Comparison of ENCODE assay signal across 23 mouse cellular contexts in the genomic region with DNA sequence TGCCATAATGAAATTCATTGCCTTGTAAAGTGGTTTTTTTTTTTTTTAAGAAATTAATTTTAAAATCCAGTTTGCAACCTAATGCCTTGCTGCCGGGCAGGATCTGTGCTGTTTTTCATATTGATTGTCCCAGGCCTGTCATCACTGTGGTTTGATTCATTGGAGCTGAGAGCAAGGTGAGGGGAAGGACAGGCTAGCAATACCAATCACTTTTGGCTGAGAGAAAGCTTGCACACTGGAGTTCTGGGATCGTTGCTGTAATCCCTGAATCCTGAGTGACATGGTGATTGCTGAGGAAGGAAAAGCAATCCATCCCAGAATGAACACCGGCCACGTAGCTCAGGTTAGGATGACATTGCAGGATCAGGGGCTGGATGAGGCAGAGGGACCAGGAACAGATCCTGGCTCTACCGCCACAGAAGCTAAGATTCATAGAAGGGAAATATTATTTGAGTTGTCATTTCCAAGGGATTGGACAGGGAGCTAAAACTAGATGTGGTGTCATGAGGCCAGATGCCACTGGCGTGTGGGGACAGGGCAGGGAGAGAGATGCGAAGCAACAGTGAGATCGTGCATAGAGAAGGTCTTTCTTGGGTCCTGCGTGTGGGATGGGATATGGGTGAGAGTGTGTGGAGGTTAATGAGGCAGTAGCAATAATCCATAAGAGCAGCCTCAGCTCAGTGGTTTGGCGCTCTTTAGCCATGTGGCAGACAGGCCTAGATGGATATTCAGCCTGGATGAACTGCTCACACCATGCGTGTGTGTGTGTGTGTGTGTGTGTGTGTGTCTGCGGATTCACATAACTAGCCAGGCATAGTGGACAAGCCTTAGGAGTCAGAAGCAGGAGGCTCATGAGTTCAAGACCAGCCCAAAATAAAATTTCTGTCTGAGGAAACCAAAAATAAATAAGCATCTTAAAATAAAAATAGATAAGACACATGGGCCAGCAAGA. TPM values are rescaled to one million over a fixed set of nuclear protein-coding genes. Genes with fewer than 3 reads are reported as not detected.
A peak's percentile ranks its signal among the peaks of the same experiment; 100 is the strongest.
DNase-seq lines count a peak whose midpoint lies in the region; ATAC-seq and TF ChIP-seq lines count a peak whose summit lies in the region.
"Had no signal": no experiment of that assay in that cellular context is flagged by ENCODE, and none has a peak within 500 bp of the region (broad histone marks: within the 10 kb centered on the region; RNA-seq: fewer than 3 reads in every experiment).

No protein-coding gene starts in this region.

- 78% methylated on average over 12 of the region's 12 CpGs for WGBS in hindbrain, embryonic 11.5 days
- 82% methylated on average over 12 of the region's 12 CpGs for WGBS in hindbrain, embryonic 10.5 days
- WGBS in midbrain, embryonic 12.5 days: 80% methylated on average over 12 of the region's 12 CpGs
- 64% methylated on average over 12 of the region's 12 CpGs for WGBS in neural tube, embryonic 14.5 days
- 80% methylated on average over 12 of the region's 12 CpGs for WGBS in intestine, embryonic 15.5 days

- TF ChIP-seq POLR2A in brain, embryonic 14.5 days (IDR thresholded peaks at IDR 0.05; ENCODE audit: borderline replicate concordance, extremely low read depth, insufficient read depth, insufficient read length, poor library complexity, severe bottlenecking): no peak

- peak overlapping the region; percentile 53 for H3K27ac ChIP-seq in hindbrain, embryonic 11.5 days (ENCODE audit: low read depth, low read length)
- H3K27ac ChIP-seq in hindbrain, embryonic 10.5 days: no peak overlapping the region
- 0 out of 2 replicates have a peak overlapping the region, but pooled peaks have one; percentile 58 for H3K27ac ChIP-seq in midbrain, embryonic 12.5 days (replicated peaks)
- peak overlapping the region; percentile 4; the same call in 1 of the 2 replicates for H3K27ac ChIP-seq in neural tube, embryonic 14.5 days (ENCODE audit: low read depth, low read length)
- H3K27ac ChIP-seq in intestine, embryonic 15.5 days: no peak overlapping the region
- H3K27ac ChIP-seq: embryonic facial prominence, embryonic 13.5 days; heart, embryonic 15.5 days; left cerebral cortex, adult 2 months; limb, embryonic 12.5 days; liver, embryonic 14.5 days had no signal

- H3K4me3 ChIP-seq in hindbrain, embryonic 11.5 days (ENCODE audit: low read depth, low read length): no peak overlapping the region
- no peak overlapping the region for H3K4me3 ChIP-seq in hindbrain, embryonic 10.5 days
- H3K4me3 ChIP-seq in midbrain, embryonic 12.5 days: no peak overlapping the region
- no peak overlapping the region for H3K4me3 ChIP-seq in neural tube, embryonic 14.5 days (ENCODE audit: low read depth, low read length)
- no peak overlapping the region for H3K4me3 ChIP-seq in intestine, embryonic 15.5 days (replicated peaks)
- H3K4me3 ChIP-seq: embryonic facial prominence, embryonic 13.5 days; heart, embryonic 15.5 days; left cerebral cortex, adult 2 months; limb, embryonic 12.5 days; myocyte had no signal

- H3K27me3 ChIP-seq in hindbrain, embryonic 11.5 days (ENCODE audit: control insufficient read depth, insufficient read depth, low read length): no peaks in the 10 kb centered on the region
- H3K27me3 ChIP-seq in hindbrain, embryonic 10.5 days (ENCODE audit: insufficient read depth, poor library complexity, severe bottlenecking): no peaks in the 10 kb centered on the region
- 0 out of 2 replicates have a peak, but pooled peaks cover 3% of the 10 kb centered on the region for H3K27me3 ChIP-seq in midbrain, embryonic 12.5 days
- H3K27me3 ChIP-seq in neural tube, embryonic 14.5 days (ENCODE audit: control insufficient read depth, insufficient read depth, low read length): no peaks in the 10 kb centered on the region
- H3K27me3 ChIP-seq in intestine, embryonic 15.5 days (replicated peaks): no peaks in the 10 kb centered on the region
- H3K27me3 ChIP-seq: embryonic facial prominence, embryonic 13.5 days; heart, embryonic 15.5 days; limb, embryonic 12.5 days had no signal

- H3K9ac ChIP-seq in hindbrain, embryonic 11.5 days (ENCODE audit: low read depth, low read length): no peak overlapping the region
- H3K9ac ChIP-seq in midbrain, embryonic 12.5 days (replicated peaks): no peak overlapping the region
- H3K9ac ChIP-seq in neural tube, embryonic 14.5 days (replicated peaks; ENCODE audit: low read depth, low read length): no peak overlapping the region
- no peak overlapping the region for H3K9ac ChIP-seq in intestine, embryonic 15.5 days
- H3K9ac ChIP-seq: embryonic facial prominence, embryonic 13.5 days; heart, embryonic 15.5 days; limb, embryonic 12.5 days; liver, embryonic 14.5 days had no signal

- H3K4me1 ChIP-seq in hindbrain, embryonic 11.5 days (replicated peaks; ENCODE audit: control insufficient read depth, insufficient read depth, low read length): peaks cover 9% of the 10 kb centered on the region; the same call in 1 of the 2 replicates
- H3K4me1 ChIP-seq in hindbrain, embryonic 10.5 days (replicated peaks): peaks cover 26% of the 10 kb centered on the region
- H3K4me1 ChIP-seq in midbrain, embryonic 12.5 days: peaks cover 16% of the 10 kb centered on the region
- peaks cover 8% of the 10 kb centered on the region for H3K4me1 ChIP-seq in neural tube, embryonic 14.5 days (ENCODE audit: control insufficient read depth, insufficient read depth, low read length)
- peaks cover 11% of the 10 kb centered on the region for H3K4me1 ChIP-seq in intestine, embryonic 15.5 days (replicated peaks)
- H3K4me1 ChIP-seq: heart, embryonic 15.5 days had no signal

- no peaks in the 10 kb centered on the region for H3K9me3 ChIP-seq in hindbrain, embryonic 11.5 days (ENCODE audit: control insufficient read depth, low read length)
- no peaks in the 10 kb centered on the region for H3K9me3 ChIP-seq in hindbrain, embryonic 10.5 days
- no peaks in the 10 kb centered on the region for H3K9me3 ChIP-seq in midbrain, embryonic 12.5 days
- H3K9me3 ChIP-seq in neural tube, embryonic 14.5 days (ENCODE audit: control insufficient read depth, low read length): no peaks in the 10 kb centered on the region
- H3K9me3 ChIP-seq in intestine, embryonic 15.5 days: no peaks in the 10 kb centered on the region
- H3K9me3 ChIP-seq: embryonic facial prominence, embryonic 13.5 days; heart, embryonic 15.5 days; limb, embryonic 12.5 days had no signal

- DNase-seq in hindbrain, embryonic 11.5 days (ENCODE audit: low spot score): peak; percentile 27
- no peak for DNase-seq in hindbrain, embryonic 10.5 days (ENCODE audit: low spot score)
- peak; percentile 42 for DNase-seq in brain, embryonic 14.5 days (ENCODE audit: low read depth)
- DNase-seq in right cerebral cortex, adult 18-20 months: no peak
- DNase-seq in gastrocnemius, postnatal 14 days: no peak
- DNase-seq: adrenal gland, postnatal 25 days; cerebellum, adult 9-11 months; kidney, adult 9 months; right cerebral cortex, postnatal 4 days; thymus, postnatal 25 days had no signal

- no peak for TF ChIP-seq CTCF in brain, embryonic 14.5 days (IDR thresholded peaks at IDR 0.05; ENCODE audit: borderline replicate concordance, extremely low read depth, insufficient read depth, insufficient read length)

- peak; percentile 52; the same call in 1 of the 2 replicates for ATAC-seq in hindbrain, embryonic 11.5 days (ENCODE audit: low FRiP score)
- no peak for ATAC-seq in midbrain, embryonic 12.5 days (ENCODE audit: low FRiP score, low read depth)
- ATAC-seq in neural tube, embryonic 14.5 days (ENCODE audit: low read depth): peak; percentile 58; the same call in 1 of the 2 replicates
- ATAC-seq in intestine, embryonic 15.5 days: no peak
- ATAC-seq: forebrain, embryonic 16.5 days had no signal

- no peak overlapping the region for H3K4me2 ChIP-seq in hindbrain, embryonic 11.5 days (replicated peaks; ENCODE audit: low read depth, low read length)
- no peak overlapping the region for H3K4me2 ChIP-seq in midbrain, embryonic 12.5 days (replicated peaks)
- no peak overlapping the region for H3K4me2 ChIP-seq in neural tube, embryonic 14.5 days (ENCODE audit: low read depth, low read length)
- H3K4me2 ChIP-seq in intestine, embryonic 15.5 days (replicated peaks): no peak overlapping the region
- H3K4me2 ChIP-seq: embryonic facial prominence, embryonic 13.5 days; heart, embryonic 15.5 days; limb, embryonic 12.5 days had no signal

- intact Hi-C loops in gastrocnemius, postnatal 14 days (cut with DNase I; ENCODE audit: low total_unique reads): no loop called here

- no peaks in the 10 kb centered on the region for H3K36me3 ChIP-seq in hindbrain, embryonic 11.5 days (ENCODE audit: control insufficient read depth, insufficient read depth, low read length)
- no peaks in the 10 kb centered on the region for H3K36me3 ChIP-seq in hindbrain, embryonic 10.5 days
- no peaks in the 10 kb centered on the region for H3K36me3 ChIP-seq in midbrain, embryonic 12.5 days
- no peaks in the 10 kb centered on the region for H3K36me3 ChIP-seq in neural tube, embryonic 14.5 days (ENCODE audit: control insufficient read depth, insufficient read depth, low read length)
- no peaks in the 10 kb centered on the region for H3K36me3 ChIP-seq in intestine, embryonic 15.5 days
- H3K36me3 ChIP-seq: embryonic facial prominence, embryonic 13.5 days; heart, embryonic 15.5 days; limb, embryonic 12.5 days had no signal

RNA-seq across cellular contexts. Expression of a gene that starts 38.0 kb away (rescaled TPM):
- polyA plus RNA-seq in hindbrain, embryonic 11.5 days (2014; fragmentation: Nextera tagmentation; extraction: Ambion mirVana): 4.0 and 4.8 TPM in 2 replicates
- 2.1 and 4.5 TPM in 2 replicates for polyA plus RNA-seq in hindbrain, embryonic 10.5 days (2016; fragmentation: Nextera tagmentation; extraction: Ambion mirVana)
- 6.0 and 7.0 TPM in 2 replicates for polyA plus RNA-seq in brain, embryonic 14.5 days (2012; rRNA removed)
- 6.8 and 7.7 TPM in 2 replicates for polyA plus RNA-seq in midbrain, embryonic 12.5 days (2016; fragmentation: Nextera tagmentation; extraction: Ambion mirVana)
- polyA plus RNA-seq in neural tube, embryonic 14.5 days (2014; fragmentation: Nextera tagmentation; extraction: Ambion mirVana): 4.9 and 6.4 TPM in 2 replicates
- under 1 TPM; 0.22 to 0.59 TPM for total RNA-seq in gastrocnemius, postnatal 14 days (2021)
- 0.11 and 0.23 TPM in 2 replicates for polyA plus RNA-seq in intestine, embryonic 15.5 days (2015; fragmentation: Nextera tagmentation; extraction: Ambion mirVana)
- total RNA-seq: gastrocnemius, adult 18-20 months; granulocyte monocyte progenitor cell, adult 5-6 weeks; megakaryocyte, adult 5-6 weeks had no signal

Comparison
In these comparisons a context has a peak if more than half of its experiments do, and no peak if none do; other contexts are left out.
1. DNase-seq: peak in hindbrain, embryonic 11.5 days (single experiment) and brain, embryonic 14.5 days (single experiment); none in hindbrain, embryonic 10.5 days (single experiment), right cerebral cortex, adult 18-20 months (single experiment) and gastrocnemius, postnatal 14 days (single experiment).
2. H3K27ac ChIP-seq: peak in hindbrain, embryonic 11.5 days (single experiment), midbrain, embryonic 12.5 days (single experiment) and neural tube, embryonic 14.5 days (single experiment); none in hindbrain, embryonic 10.5 days (single experiment) and intestine, embryonic 15.5 days (single experiment).
3. ATAC-seq: peak in hindbrain, embryonic 11.5 days (single experiment) and neural tube, embryonic 14.5 days (single experiment); none in midbrain, embryonic 12.5 days (single experiment) and intestine, embryonic 15.5 days (single experiment).